Mouse (Mus musculus): ENCODE results near the gene Spem2.

- TF ChIP-seq CTCF (IDR thresholded peaks at IDR 0.05; ENCODE audit: low read depth) (no peak), EP300 (IDR thresholded peaks at IDR 0.05; ENCODE audit: low read depth) (no peak)
Measured at GRCm38 (mm10) chr11:69781828-69782227, 36.4 kb downstream of the Spem2 start.
